Mouse (Mus musculus): ENCODE results near the gene Fam120b. TPM values are rescaled to one million over a fixed set of nuclear protein-coding genes. Genes with fewer than 3 reads are reported as not detected.

Fam120b gene
- total and polyA plus RNA-seq, 3 experiments = 17.2 to 19.5 (median 18.1) TPM

- no peak for DNase-seq (ENCODE audit: extremely low read depth)
- Histone ChIP-seq H3K36me3 (replicated peaks in 1 of 2; ENCODE audit: control insufficient read depth in 1 of 2, insufficient read depth in 1 of 2, low read length in 1 of 2) (no peaks in the 10 kb centered on the region), H3K9ac (ENCODE audit: insufficient read depth, low read depth) (peak overlapping the region; percentile 25; the same call in 1 of the 2 replicates), H3K9me3 (replicated peaks; ENCODE audit: low read length) (no peaks in the 10 kb centered on the region), H3K4me3 (replicated peaks in 1 of 3; ENCODE audit: low read depth in 2 of 3, low read length in 2 of 3, poor library complexity in 1 of 3) (peak overlapping the region; percentile 45 to 72 (median 55)), H3K4me2 (ENCODE audit: insufficient read depth, low read depth, poor library complexity, severe bottlenecking) (peak overlapping the region; percentile 99), H3K4me1 (ENCODE audit: control insufficient read depth in 1 of 2, insufficient read depth in 2 of 2) (peaks cover 8 to 21% of the 10 kb centered on the region in 2 experiments), H3K79me2 (replicated peaks; ENCODE audit: control insufficient read depth, extremely low read depth, insufficient read depth, poor library complexity, severe bottlenecking) (no peaks in the 10 kb centered on the region), H3K27ac (ENCODE audit: insufficient read depth, low read depth) (no peak overlapping the region), H3K27me3 (replicated peaks) (peaks cover 78% of the 10 kb centered on the region)
- TF ChIP-seq USF1 (IDR thresholded peaks at IDR 0.05; ENCODE audit: low read depth, low read length) (no peak), ZKSCAN1 (IDR thresholded peaks at IDR 0.05; ENCODE audit: borderline replicate concordance, low read depth, low read length) (no peak), MAZ (IDR thresholded peaks at IDR 0.05; ENCODE audit: low read depth, low read length) (no peak), CHD2 (IDR thresholded peaks at IDR 0.05; ENCODE audit: low read length) (no peak), NELFE (IDR thresholded peaks at IDR 0.05; ENCODE audit: low read depth, low read length) (no peak), ZNF384 (IDR thresholded peaks at IDR 0.05; ENCODE audit: low read depth, low read length) (no peak), SIN3A (IDR thresholded peaks at IDR 0.05; ENCODE audit: low read length) (no peak), MAFK (IDR thresholded peaks at IDR 0.05; ENCODE audit: insufficient replicate concordance, low read length) (no peak), MYC (IDR thresholded peaks at IDR 0.05; ENCODE audit: low read depth, low read length) (no peak), ELF1 (IDR thresholded peaks at IDR 0.05; ENCODE audit: low read depth, low read length) (no peak), HCFC1 (IDR thresholded peaks at IDR 0.05; ENCODE audit: low read depth, low read length) (no peak), NRF1 (IDR thresholded peaks at IDR 0.05; ENCODE audit: low read depth, low read length) (no peak), E2F4 (IDR thresholded peaks at IDR 0.05; ENCODE audit: insufficient replicate concordance, low read depth, low read length) (no peak), EP300 (IDR thresholded peaks at IDR 0.05; ENCODE audit: low read length) (no peak), ETS1 (conservative IDR thresholded peaks at IDR 0.05; ENCODE audit: low read depth, low read length) (no peak), CHD1 (IDR thresholded peaks at IDR 0.05; ENCODE audit: low read depth, low read length) (no peak)
- dilution Hi-C loops (cut with MboI; ENCODE audit: extremely low pct_ligation_motif_present, extremely low pct_unique_long_range_greater_than_20kb, low sequenced_read_pairs) (no loop called here), in situ Hi-C loops (cut with MboI; ENCODE audit: low pct_ligation_motif_present, low pct_unique_long_range_greater_than_20kb, low sequenced_read_pairs) (no loop called here)
Measured at GRCm38 (mm10) chr17:15375224-15375623, 20.8 kb upstream of the Fam120b start.

GRCm38 (mm10) chr17:15375701-15376493, 20.1 kb upstream of the Fam120b start:
- H3K27ac ChIP-seq (ENCODE audit: insufficient read depth, low read depth) = no peak overlapping the region
- DNase-seq (ENCODE audit: extremely low read depth) = peak; percentile 48
- peak overlapping the region; percentile 45 to 72 (median 55) for H3K4me3 ChIP-seq (replicated peaks in 1 of 3; ENCODE audit: low read depth in 2 of 3, low read length in 2 of 3, poor library complexity in 1 of 3)
- H3K4me2 ChIP-seq (ENCODE audit: insufficient read depth, low read depth, poor library complexity, severe bottlenecking) = peak overlapping the region; percentile 99
- H3K9ac ChIP-seq (ENCODE audit: insufficient read depth, low read depth) = peak overlapping the region; percentile 25; the same call in 1 of the 2 replicates
- no peaks in the 10 kb centered on the region for H3K79me2 ChIP-seq (replicated peaks; ENCODE audit: control insufficient read depth, extremely low read depth, insufficient read depth, poor library complexity, severe bottlenecking)
- dilution Hi-C loops (cut with MboI; ENCODE audit: extremely low pct_ligation_motif_present, extremely low pct_unique_long_range_greater_than_20kb, low sequenced_read_pairs) (no loop called here), in situ Hi-C loops (cut with MboI; ENCODE audit: low pct_ligation_motif_present, low pct_unique_long_range_greater_than_20kb, low sequenced_read_pairs) (no loop called here)
- H3K36me3 ChIP-seq (replicated peaks in 1 of 2; ENCODE audit: control insufficient read depth in 1 of 2, insufficient read depth in 1 of 2, low read length in 1 of 2) = no peaks in the 10 kb centered on the region
- H3K27me3 ChIP-seq (replicated peaks) = peaks cover 82% of the 10 kb centered on the region
- H3K4me1 ChIP-seq (ENCODE audit: control insufficient read depth in 1 of 2, insufficient read depth in 2 of 2) = peaks cover 9 to 21% of the 10 kb centered on the region in 2 experiments
- H3K9me3 ChIP-seq (replicated peaks; ENCODE audit: low read length) = no peaks in the 10 kb centered on the region
- TF ChIP-seq ZKSCAN1 (IDR thresholded peaks at IDR 0.05; ENCODE audit: borderline replicate concordance, low read depth, low read length) (no peak), BHLHE40 (IDR thresholded peaks at IDR 0.05; ENCODE audit: low read depth, low read length) (peak; percentile 88), ZMIZ1 (IDR thresholded peaks at IDR 0.05; ENCODE audit: low read depth, low read length) (no peak), ETS1 (conservative IDR thresholded peaks at IDR 0.05; ENCODE audit: low read depth, low read length) (no peak), UBTF (IDR thresholded peaks at IDR 0.05; ENCODE audit: low read depth, low read length) (no peak), MXI1 (IDR thresholded peaks at IDR 0.05; ENCODE audit: low read depth, low read length) (0 out of 2 replicates have a peak, but pooled peaks have one; percentile 19), SIN3A (IDR thresholded peaks at IDR 0.05; ENCODE audit: low read length) (peak; percentile 34; the same call in 1 of the 2 replicates), ZNF384 (IDR thresholded peaks at IDR 0.05; ENCODE audit: low read depth, low read length) (no peak), MAX (IDR thresholded peaks at IDR 0.05; ENCODE audit: low read length) (peak; percentile 59), ELF1 (IDR thresholded peaks at IDR 0.05; ENCODE audit: low read depth, low read length) (no peak), HCFC1 (IDR thresholded peaks at IDR 0.05; ENCODE audit: low read depth, low read length) (no peak), TCF12 (IDR thresholded peaks at IDR 0.05; ENCODE audit: low read depth, low read length) (0 out of 2 replicates have a peak, but pooled peaks have one; percentile 34), GABPA (IDR thresholded peaks at IDR 0.05; ENCODE audit: insufficient replicate concordance, low read depth, low read length) (no peak), MAZ (IDR thresholded peaks at IDR 0.05; ENCODE audit: low read depth, low read length) (no peak), MYC (IDR thresholded peaks at IDR 0.05; ENCODE audit: low read depth, low read length) (no peak), JUN (IDR thresholded peaks at IDR 0.05; ENCODE audit: insufficient read depth, low read depth, low read length) (no peak), SMC3 (IDR thresholded peaks at IDR 0.05; ENCODE audit: low read depth, low read length) (no peak), MAFK (IDR thresholded peaks at IDR 0.05; ENCODE audit: insufficient replicate concordance, low read length) (no peak), IRF4 (IDR thresholded peaks at IDR 0.05; ENCODE audit: low read depth, low read length) (no peak), POLR2AphosphoS2 (IDR thresholded peaks at IDR 0.05; ENCODE audit: low read depth, low read length) (no peak), CHD2 (IDR thresholded peaks at IDR 0.05; ENCODE audit: low read length) (0 out of 2 replicates have a peak, but pooled peaks have one; percentile 30), PAX5 (IDR thresholded peaks at IDR 0.05; ENCODE audit: low read length) (no peak), POLR2A (IDR thresholded peaks at IDR 0.05; ENCODE audit: low read depth, low read length) (peak; percentile 26; the same call in 1 of the 2 replicates)
